9 mouse cellular contexts compared by ENCODE assay signal in the genomic region with DNA sequence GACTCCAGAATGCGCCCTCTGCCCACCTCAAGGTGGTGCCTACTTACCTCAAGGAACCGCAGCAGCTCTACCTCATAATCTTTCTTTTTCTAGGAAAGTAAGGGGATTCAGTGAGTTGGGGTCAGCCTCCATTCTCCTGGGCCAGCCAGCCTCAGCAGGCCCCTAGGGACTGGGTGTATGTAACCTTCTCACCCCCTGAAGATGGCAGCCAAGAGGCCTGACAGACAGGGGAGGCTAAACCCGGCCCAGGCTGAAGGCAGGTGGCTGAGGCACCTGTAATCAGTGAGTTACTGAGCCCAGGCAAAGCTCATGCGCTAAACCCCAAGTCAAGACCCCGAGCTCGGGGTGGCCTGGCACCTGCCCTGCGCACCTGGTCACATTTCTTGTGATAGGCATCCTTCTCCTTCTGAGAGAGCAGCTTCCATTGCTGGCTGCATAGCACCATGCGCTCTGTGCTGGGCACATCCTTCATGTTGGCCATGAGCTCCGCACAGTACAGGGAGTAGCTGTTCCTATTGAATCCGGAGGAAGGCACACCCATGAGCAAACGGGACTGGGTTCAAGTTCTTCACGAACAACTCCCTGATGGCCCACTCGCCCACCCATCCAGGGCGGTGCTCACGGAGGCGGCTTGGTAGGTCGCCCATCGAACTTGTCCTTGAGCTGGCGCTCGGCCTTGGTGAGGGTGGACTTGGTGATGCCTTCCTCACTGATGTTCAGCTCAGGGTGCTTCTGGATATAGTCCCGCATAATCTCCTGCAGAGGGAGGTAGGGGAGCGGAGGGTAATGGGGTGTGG. TPM values are rescaled to one million over a fixed set of nuclear protein-coding genes. Genes with fewer than 3 reads are reported as not detected.
DNase-seq lines count a peak whose midpoint lies in the region; ATAC-seq and TF ChIP-seq lines count a peak whose summit lies in the region.
"Had no signal": no experiment of that assay in that cellular context is flagged by ENCODE, and none has a peak within 500 bp of the region (broad histone marks: within the 10 kb centered on the region; RNA-seq: fewer than 3 reads in every experiment).

No protein-coding gene starts in this region.

- no peaks in the 10 kb centered on the region for H3K27me3 ChIP-seq in forebrain, embryonic 10.5 days (ENCODE audit: poor library complexity, severe bottlenecking)
- no peaks in the 10 kb centered on the region for H3K27me3 ChIP-seq in forebrain, postnatal 0 days (ENCODE audit: insufficient read depth, low read length)
- H3K27me3 ChIP-seq in liver, embryonic 12.5 days (replicated peaks) = no peaks in the 10 kb centered on the region
- H3K27me3 ChIP-seq: Patski had no signal

- DNase-seq in forebrain, embryonic 10.5 days (ENCODE audit: extremely low spot score, low spot score) = no peak
- no peak for DNase-seq in forebrain, postnatal 0 days
- peak; percentile 27 for DNase-seq in thymus, postnatal 14 days
- no peak for DNase-seq in thymus, adult 18-20 months
- no peak for DNase-seq in ovary, adult 18-20 months (ENCODE audit: low spot score)

- WGBS in forebrain, embryonic 10.5 days = 88% methylated on average over 22 of the region's 22 CpGs
- 88% methylated on average over 22 of the region's 22 CpGs for WGBS in forebrain, postnatal 0 days
- WGBS in liver, embryonic 12.5 days (ENCODE audit: insufficient replicate concordance) = 71% methylated on average over 22 of the region's 22 CpGs

- no peak overlapping the region for H3K4me2 ChIP-seq in forebrain, postnatal 0 days (ENCODE audit: low read depth)
- H3K4me2 ChIP-seq in liver, embryonic 12.5 days = peak overlapping the region; percentile 82

- no peak for ATAC-seq in forebrain, postnatal 0 days
- ATAC-seq in liver, embryonic 12.5 days = no peak
- no peak for ATAC-seq in megakaryocyte progenitor cell, adult 5-6 weeks (replicated peaks; ENCODE audit: poor library complexity)
- no peak for ATAC-seq in frontal cortex, adult (ENCODE audit: low TSS enrichment)

- H3K9ac ChIP-seq in forebrain, postnatal 0 days = no peak overlapping the region
- H3K9ac ChIP-seq in liver, embryonic 12.5 days = peak overlapping the region; percentile 60

- H3K36me3 ChIP-seq in forebrain, embryonic 10.5 days (replicated peaks) = peaks cover 98% of the 10 kb centered on the region
- peaks cover 65% of the 10 kb centered on the region for H3K36me3 ChIP-seq in forebrain, postnatal 0 days (ENCODE audit: insufficient read depth)
- peaks cover 97% of the 10 kb centered on the region for H3K36me3 ChIP-seq in liver, embryonic 12.5 days

- peaks cover 62% of the 10 kb centered on the region for H3K4me1 ChIP-seq in forebrain, embryonic 10.5 days
- H3K4me1 ChIP-seq in forebrain, postnatal 0 days (ENCODE audit: insufficient read depth) = no peaks in the 10 kb centered on the region
- H3K4me1 ChIP-seq in liver, embryonic 12.5 days = peaks cover 70% of the 10 kb centered on the region

- H3K9me3 ChIP-seq in forebrain, embryonic 10.5 days = no peaks in the 10 kb centered on the region
- H3K9me3 ChIP-seq in forebrain, postnatal 0 days (ENCODE audit: low read length) = no peaks in the 10 kb centered on the region
- no peaks in the 10 kb centered on the region for H3K9me3 ChIP-seq in liver, embryonic 12.5 days (replicated peaks)

- H3K27ac ChIP-seq in forebrain, embryonic 10.5 days = peak overlapping the region; percentile 81
- H3K27ac ChIP-seq in forebrain, postnatal 0 days (ENCODE audit: low read depth, low read length) = no peak overlapping the region
- peak overlapping the region; percentile 83 for H3K27ac ChIP-seq in liver, embryonic 12.5 days

- no peak for TF ChIP-seq CTCF in forebrain, postnatal 0 days (IDR thresholded peaks at IDR 0.05; ENCODE audit: low read depth)

- peak overlapping the region; percentile 54 for H3K4me3 ChIP-seq in forebrain, embryonic 10.5 days
- H3K4me3 ChIP-seq in forebrain, postnatal 0 days (ENCODE audit: low read depth, low read length) = no peak overlapping the region
- H3K4me3 ChIP-seq in liver, embryonic 12.5 days = peak overlapping the region; percentile 54

RNA-seq across cellular contexts. Expression of a gene that starts 9.5 kb away (rescaled TPM):
- polyA plus RNA-seq in forebrain, embryonic 10.5 days (2016; fragmentation: Nextera tagmentation; extraction: Ambion mirVana) = 95.5 and 98.7 TPM in 2 replicates
- 94.3 and 109 TPM in 2 replicates for total RNA-seq in forebrain, postnatal 0 days (2014; rRNA removed)
- 73.2 and 78.7 TPM in 2 replicates for polyA plus RNA-seq in forebrain, postnatal 0 days (2015; fragmentation: Nextera tagmentation; extraction: Ambion mirVana)
- 97.2 and 98.8 TPM in 2 replicates for polyA plus RNA-seq in liver, embryonic 12.5 days (2016; fragmentation: Nextera tagmentation; extraction: Ambion mirVana)
- 31.7 and 34.1 TPM in 2 replicates for total RNA-seq in megakaryocyte progenitor cell, adult 5-6 weeks (2015)
- total RNA-seq in megakaryocyte progenitor cell, adult 5-6 weeks (2017) = 131 and 155 TPM in 2 replicates

RNA-seq across cellular contexts. Expression of a gene that starts 13.6 kb away (rescaled TPM):
- 14.1 and 15.6 TPM in 2 replicates for polyA plus RNA-seq in forebrain, embryonic 10.5 days (2016; fragmentation: Nextera tagmentation; extraction: Ambion mirVana)
- total RNA-seq in forebrain, postnatal 0 days (2014; rRNA removed) = 162 and 167 TPM in 2 replicates
- 24.3 and 26.2 TPM in 2 replicates for polyA plus RNA-seq in forebrain, postnatal 0 days (2015; fragmentation: Nextera tagmentation; extraction: Ambion mirVana)
- 7.3 and 7.5 TPM in 2 replicates for polyA plus RNA-seq in liver, embryonic 12.5 days (2016; fragmentation: Nextera tagmentation; extraction: Ambion mirVana)
- 19.0 and 19.1 TPM in 2 replicates for total RNA-seq in megakaryocyte progenitor cell, adult 5-6 weeks (2015)
- total RNA-seq in megakaryocyte progenitor cell, adult 5-6 weeks (2017) = 19.5 and 25.6 TPM in 2 replicates

RNA-seq across cellular contexts. Expression of a gene that starts 25.3 kb away (rescaled TPM):
- 44.9 and 46.0 TPM in 2 replicates for polyA plus RNA-seq in forebrain, embryonic 10.5 days (2016; fragmentation: Nextera tagmentation; extraction: Ambion mirVana)
- total RNA-seq in forebrain, postnatal 0 days (2014; rRNA removed) = 72.5 and 77.4 TPM in 2 replicates
- 63.0 and 67.0 TPM in 2 replicates for polyA plus RNA-seq in forebrain, postnatal 0 days (2015; fragmentation: Nextera tagmentation; extraction: Ambion mirVana)
- polyA plus RNA-seq in liver, embryonic 12.5 days (2016; fragmentation: Nextera tagmentation; extraction: Ambion mirVana) = 28.4 and 28.9 TPM in 2 replicates
- 15.3 and 16.3 TPM in 2 replicates for total RNA-seq in megakaryocyte progenitor cell, adult 5-6 weeks (2015)
- 21.4 and 24.8 TPM in 2 replicates for total RNA-seq in megakaryocyte progenitor cell, adult 5-6 weeks (2017)

RNA-seq across cellular contexts. Expression of a gene that starts 41.5 kb away (rescaled TPM):
- 0.05 and 0.06 TPM in 2 replicates for polyA plus RNA-seq in forebrain, embryonic 10.5 days (2016; fragmentation: Nextera tagmentation; extraction: Ambion mirVana)
- total RNA-seq in forebrain, postnatal 0 days (2014; rRNA removed) = 0.54 and 1.4 TPM in 2 replicates
- polyA plus RNA-seq in forebrain, postnatal 0 days (2015; fragmentation: Nextera tagmentation; extraction: Ambion mirVana) = 0.11 TPM in 1 of 2 replicates, not detected in the other
- 0.05 TPM in 1 of 2 replicates, not detected in the other for polyA plus RNA-seq in liver, embryonic 12.5 days (2016; fragmentation: Nextera tagmentation; extraction: Ambion mirVana)
- 1.5 and 2.0 TPM in 2 replicates for total RNA-seq in megakaryocyte progenitor cell, adult 5-6 weeks (2015)
- 0.54 and 0.58 TPM in 2 replicates for total RNA-seq in megakaryocyte progenitor cell, adult 5-6 weeks (2017)

RNA-seq across cellular contexts. Expression of a gene that starts 56.0 kb away (rescaled TPM):
- 37.4 and 52.1 TPM in 2 replicates for polyA plus RNA-seq in forebrain, embryonic 10.5 days (2016; fragmentation: Nextera tagmentation; extraction: Ambion mirVana)
- 0.24 and 1.2 TPM in 2 replicates for total RNA-seq in forebrain, postnatal 0 days (2014; rRNA removed)
- 0.50 and 0.68 TPM in 2 replicates for polyA plus RNA-seq in forebrain, postnatal 0 days (2015; fragmentation: Nextera tagmentation; extraction: Ambion mirVana)
- 913 and 972 TPM in 2 replicates for polyA plus RNA-seq in liver, embryonic 12.5 days (2016; fragmentation: Nextera tagmentation; extraction: Ambion mirVana)
- 1.1 and 2.0 TPM in 2 replicates for total RNA-seq in megakaryocyte progenitor cell, adult 5-6 weeks (2015)
- total RNA-seq in megakaryocyte progenitor cell, adult 5-6 weeks (2017) = 0.61 and 0.62 TPM in 2 replicates
- polyA plus RNA-seq: Patski had no signal
